Mouse (Mus musculus): ENCODE measurements around the gene Dbp. TPM values are rescaled to one million over a fixed set of nuclear protein-coding genes. Genes with fewer than 3 reads are reported as not detected.

Gene Dbp
- total and polyA plus RNA-seq, 3 experiments, result 7.9 to 11.0 (median 10.4) TPM

GRCm38 (mm10) chr7:45704046-45704559 lies 785 bp upstream of the Dbp start (continued):
- TF ChIP-seq CTCF (conservative IDR thresholded peaks at IDR 0.05 in 1 of 2, IDR thresholded peaks at IDR 0.05 in 1 of 2; ENCODE audit: low read depth in 2 of 2, low read length in 2 of 2) (no peak), HCFC1 (IDR thresholded peaks at IDR 0.05; ENCODE audit: low read depth, low read length) (0 out of 2 replicates have a peak, but pooled peaks have one; percentile 15), GABPA (IDR thresholded peaks at IDR 0.05; ENCODE audit: insufficient replicate concordance, low read depth, low read length) (no peak), ZMIZ1 (IDR thresholded peaks at IDR 0.05; ENCODE audit: low read depth, low read length) (0 out of 2 replicates have a peak, but pooled peaks have one; percentile 73), JUND (conservative IDR thresholded peaks at IDR 0.05; ENCODE audit: low read depth, low read length) (no peak), USF2 (conservative IDR thresholded peaks at IDR 0.05; ENCODE audit: low read depth, low read length) (no peak), MAX (IDR thresholded peaks at IDR 0.05; ENCODE audit: low read length) (no peak), CHD1 (IDR thresholded peaks at IDR 0.05; ENCODE audit: low read depth, low read length) (peak; percentile 99), IRF4 (IDR thresholded peaks at IDR 0.05; ENCODE audit: low read depth, low read length) (0 out of 2 replicates have a peak, but pooled peaks have one; percentile 46), E2F4 (IDR thresholded peaks at IDR 0.05; ENCODE audit: insufficient replicate concordance, low read depth, low read length) (no peak), PAX5 (IDR thresholded peaks at IDR 0.05; ENCODE audit: low read length) (no peak), NELFE (IDR thresholded peaks at IDR 0.05; ENCODE audit: low read depth, low read length) (peak; percentile 66; the same call in 1 of the 2 replicates), MEF2A (IDR thresholded peaks at IDR 0.05; ENCODE audit: borderline replicate concordance, low read depth, low read length) (peak; percentile 49; the same call in 1 of the 2 replicates)

GRCm38 (mm10) chr7:45705443-45705864 lies 566 bp downstream of the Dbp start:
- H3K36me3 ChIP-seq (replicated peaks in 1 of 2; ENCODE audit: control insufficient read depth in 1 of 2, insufficient read depth in 1 of 2, low read length in 1 of 2), result peaks cover 3 to 17% of the 10 kb centered on the region in 2 experiments
- peak overlapping the region; percentile 31; the same call in 1 of the 2 replicates for H3K27ac ChIP-seq (ENCODE audit: insufficient read depth, low read depth)
- peaks cover 2 to 60% of the 10 kb centered on the region in 2 experiments; a peak in 3 of 4 replicates for H3K4me1 ChIP-seq (ENCODE audit: control insufficient read depth in 1 of 2, insufficient read depth in 2 of 2)
- H3K9me3 ChIP-seq (replicated peaks; ENCODE audit: low read length), result no peaks in the 10 kb centered on the region
- H3K4me2 ChIP-seq (ENCODE audit: insufficient read depth, low read depth, poor library complexity, severe bottlenecking), result peak overlapping the region; percentile 99
- H3K9ac ChIP-seq (ENCODE audit: insufficient read depth, low read depth), result peak overlapping the region; percentile 74
- in situ Hi-C loops (cut with MboI; ENCODE audit: low pct_ligation_motif_present, low pct_unique_long_range_greater_than_20kb, low sequenced_read_pairs) (no loop called here), dilution Hi-C loops (cut with MboI; ENCODE audit: extremely low pct_ligation_motif_present, extremely low pct_unique_long_range_greater_than_20kb, low sequenced_read_pairs) (no loop called here)
- DNase-seq (ENCODE audit: extremely low read depth), result no peak
- TF ChIP-seq ZC3H11A (IDR thresholded peaks at IDR 0.05; ENCODE audit: low read depth, low read length) (no peak), MXI1 (IDR thresholded peaks at IDR 0.05; ENCODE audit: low read depth, low read length) (peak; percentile 4; the same call in 1 of the 2 replicates), HCFC1 (IDR thresholded peaks at IDR 0.05; ENCODE audit: low read depth, low read length) (no peak), POLR2AphosphoS2 (IDR thresholded peaks at IDR 0.05; ENCODE audit: low read depth, low read length) (no peak)
- no peaks in the 10 kb centered on the region for H3K79me2 ChIP-seq (replicated peaks; ENCODE audit: control insufficient read depth, extremely low read depth, insufficient read depth, poor library complexity, severe bottlenecking)
- peak overlapping the region; percentile 65 to 77 (median 73) for H3K4me3 ChIP-seq (replicated peaks in 1 of 3; ENCODE audit: low read depth in 2 of 3, low read length in 2 of 3, poor library complexity in 1 of 3)
- H3K27me3 ChIP-seq (replicated peaks), result no peaks in the 10 kb centered on the region

- H3K9me3 ChIP-seq (replicated peaks; ENCODE audit: low read length), result no peaks in the 10 kb centered on the region
- peak overlapping the region; percentile 65 to 77 (median 73) for H3K4me3 ChIP-seq (replicated peaks in 1 of 3; ENCODE audit: low read depth in 2 of 3, low read length in 2 of 3, poor library complexity in 1 of 3)
- H3K79me2 ChIP-seq (replicated peaks; ENCODE audit: control insufficient read depth, extremely low read depth, insufficient read depth, poor library complexity, severe bottlenecking), result no peaks in the 10 kb centered on the region
- dilution Hi-C loops (cut with MboI; ENCODE audit: extremely low pct_ligation_motif_present, extremely low pct_unique_long_range_greater_than_20kb, low sequenced_read_pairs), result no loop called here
- peak overlapping the region; percentile 31; the same call in 1 of the 2 replicates for H3K27ac ChIP-seq (ENCODE audit: insufficient read depth, low read depth)
- H3K4me1 ChIP-seq (ENCODE audit: control insufficient read depth in 1 of 2, insufficient read depth in 2 of 2), result peaks cover 0 to 55% of the 10 kb centered on the region in 2 experiments; a peak in 2 of 4 replicates
- DNase-seq (ENCODE audit: extremely low read depth), result no peak
- peaks cover 7 to 21% of the 10 kb centered on the region in 2 experiments for H3K36me3 ChIP-seq (replicated peaks in 1 of 2; ENCODE audit: control insufficient read depth in 1 of 2, insufficient read depth in 1 of 2, low read length in 1 of 2)
- no peaks in the 10 kb centered on the region for H3K27me3 ChIP-seq (replicated peaks)
- H3K4me2 ChIP-seq (ENCODE audit: insufficient read depth, low read depth, poor library complexity, severe bottlenecking), result peak overlapping the region; percentile 99
- H3K9ac ChIP-seq (ENCODE audit: insufficient read depth, low read depth), result peak overlapping the region; percentile 74
- in situ Hi-C loops (cut with MboI; ENCODE audit: low pct_ligation_motif_present, low pct_unique_long_range_greater_than_20kb, low sequenced_read_pairs), result no loop called here
- TF ChIP-seq HCFC1 (IDR thresholded peaks at IDR 0.05; ENCODE audit: low read depth, low read length) (0 out of 2 replicates have a peak, but pooled peaks have one; percentile 9), TCF12 (IDR thresholded peaks at IDR 0.05; ENCODE audit: low read depth, low read length) (no peak), BHLHE40 (IDR thresholded peaks at IDR 0.05; ENCODE audit: low read depth, low read length) (peak; percentile 53; the same call in 1 of the 2 replicates), MXI1 (IDR thresholded peaks at IDR 0.05; ENCODE audit: low read depth, low read length) (peak; percentile 20; the same call in 1 of the 2 replicates), ZNF384 (IDR thresholded peaks at IDR 0.05; ENCODE audit: low read depth, low read length) (no peak), JUN (IDR thresholded peaks at IDR 0.05; ENCODE audit: insufficient read depth, low read depth, low read length) (no peak)
Observed at GRCm38 (mm10) chr7:45705873-45706281, 989 bp downstream of the Dbp start.
